Mouse (Mus musculus) hindbrain, embryonic 13.5 days (tissue): ENCODE measurements around the gene Cacng8. TPM values are rescaled to one million over a fixed set of nuclear protein-coding genes. Genes with fewer than 3 reads are reported as not detected.
A peak's percentile ranks its signal among the peaks of the same experiment; 100 is the strongest.

Source experiments
- ATAC-seq: fragments of 200-750 bp; cut with Nextera tagmentation; 2 replicates; pipeline ENCODE4 v1.8.0; 2017; ENCODE audit warnings: moderate TSS enrichment; ENCODE audit not compliant: low FRiP score
- H3K27ac ChIP-seq: fragments of 300-500 bp; sonication (generic); 2 replicates; pipeline ENCODE4 v1.5.1; 2015; ENCODE audit warnings: inconsistent platforms, mild to moderate bottlenecking, moderate library complexity
- H3K27me3 ChIP-seq: fragments of 300-500 bp; sonication (generic); 2 replicates; pipeline ENCODE4 v1.6.1; 2015; ENCODE audit warnings: mild to moderate bottlenecking, inconsistent platforms
- H3K36me3 ChIP-seq: fragments of 300-500 bp; sonication (generic); 2 replicates; pipeline ENCODE4 v1.6.1; 2015; ENCODE audit warnings: mild to moderate bottlenecking, inconsistent platforms
- H3K4me1 ChIP-seq: fragments of 300-500 bp; sonication (generic); replicated peaks from 2 replicates; pipeline ENCODE4 v1.6.1; 2015; ENCODE audit warnings: inconsistent platforms
- H3K4me2 ChIP-seq: fragments of 300-500 bp; sonication (generic); 2 replicates; pipeline ENCODE4 v1.6.1; 2015; ENCODE audit warnings: inconsistent platforms, mild to moderate bottlenecking, moderate library complexity
- H3K4me3 ChIP-seq: fragments of 300-500 bp; sonication (generic); 2 replicates; pipeline ENCODE4 v1.5.1; 2015; ENCODE audit warnings: mild to moderate bottlenecking, inconsistent platforms
- H3K9ac ChIP-seq: fragments of 300-500 bp; sonication (generic); 2 replicates; pipeline ENCODE4 v1.6.1; 2015; ENCODE audit warnings: mild to moderate bottlenecking, inconsistent platforms
- H3K9me3 ChIP-seq: fragments of 300-500 bp; sonication (generic); 2 replicates; pipeline ENCODE4 v1.6.1; 2016; ENCODE audit warnings: inconsistent platforms
- WGBS: fragments of 180-500 bp; shearing (Covaris S2); methylation state at CpG from one replicate; pipeline ENCODE4 v1.1.7; 2015; 5-methylcytosine and 5-hydroxymethylcytosine counted together
- polyA plus RNA-seq: library from polyadenylated mRNA; unstranded; fragments of >200 nt; fragmentation: Nextera tagmentation; extraction: Ambion mirVana; gene quantifications from 2 replicates; pipeline ENCODE4 v1.2.1, GENCODE M21; 2015

Cacng8 gene
- 12.4 and 12.9 TPM in 2 replicates for polyA plus RNA-seq

DNA sequence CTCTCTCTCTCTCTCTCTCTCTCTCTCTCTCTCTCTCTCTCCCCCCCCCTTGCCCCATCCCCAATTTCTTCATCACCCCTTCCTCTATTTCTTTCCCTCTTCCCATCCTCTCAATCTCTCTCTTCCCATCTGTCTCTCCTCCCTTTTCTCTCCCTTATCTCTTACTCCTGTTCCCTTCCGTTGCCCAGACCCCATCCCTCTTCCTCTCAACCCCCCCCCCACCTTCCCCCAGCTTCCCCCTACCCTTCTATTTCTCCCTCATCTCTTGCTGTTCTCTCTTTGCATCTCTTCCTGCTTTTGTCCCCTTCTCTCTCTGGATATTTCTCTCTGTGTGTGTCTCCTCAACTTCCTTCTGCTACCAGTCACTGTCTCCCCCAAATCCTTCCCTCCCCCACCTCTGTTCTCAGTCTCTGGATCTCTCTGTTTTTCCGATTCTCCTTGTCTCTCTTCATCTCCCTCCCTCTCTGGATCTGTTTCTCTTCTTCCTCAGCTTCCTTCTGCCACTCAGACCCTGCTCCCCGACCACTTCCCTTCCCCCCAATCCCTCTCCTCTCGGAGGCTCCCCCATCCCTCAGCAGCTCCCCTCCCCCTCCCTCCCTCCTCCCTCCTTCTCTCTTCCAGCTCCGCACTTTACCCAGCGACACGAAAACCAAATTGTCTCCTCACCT lies at the start of gene Cacng8:
Gene Cacng8 (plus strand): TSS at position 271 of the 668 bp plus-strand sequence.
- peak within 1 kb of the TSS; percentile 75 for H3K9ac ChIP-seq
- ATAC-seq: peak; percentile 36
- peaks cover 63% of the 10 kb centered on the region for H3K4me1 ChIP-seq
- no peaks in the 10 kb centered on the region for H3K9me3 ChIP-seq
- H3K27ac ChIP-seq: peak within 1 kb of the TSS; percentile 67
- peak within 1 kb of the TSS; percentile 76 for H3K4me2 ChIP-seq
- no peaks in the 10 kb centered on the region for H3K27me3 ChIP-seq
- WGBS: under 1% methylated on average over 7 of the region's 7 CpGs
- H3K36me3 ChIP-seq: peaks cover 10% of the 10 kb centered on the region
- peak within 1 kb of the TSS; percentile 52 for H3K4me3 ChIP-seq

DNA sequence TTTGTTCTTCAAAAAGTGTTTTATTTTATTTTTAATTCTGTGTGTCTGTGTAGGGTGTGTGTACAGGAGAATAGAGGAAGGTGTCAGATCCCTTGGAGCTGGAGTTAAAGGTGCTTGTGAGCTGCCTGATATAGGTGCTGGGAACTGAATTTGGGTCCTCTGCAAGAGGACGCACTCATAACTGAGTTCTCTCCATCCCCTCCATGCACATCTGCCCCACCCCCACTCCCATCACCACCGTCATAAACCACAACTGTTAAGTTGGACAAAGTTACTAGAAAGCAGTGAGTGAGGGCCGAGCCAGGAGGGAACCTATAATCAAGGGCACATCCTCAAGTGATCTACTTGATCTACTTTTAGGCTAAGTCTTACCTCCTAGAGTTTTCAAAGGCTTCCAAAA lies 46.6 kb upstream of the Cacng8 start:
- Histone ChIP-seq H3K4me1 (0 out of 2 replicates have a peak, but pooled peaks cover 2% of the 10 kb centered on the region), H3K9ac (no peak overlapping the region), H3K4me2 (no peak overlapping the region), H3K27me3 (no peaks in the 10 kb centered on the region), H3K9me3 (no peaks in the 10 kb centered on the region), H3K27ac (no peak overlapping the region), H3K36me3 (peaks cover 80% of the 10 kb centered on the region), H3K4me3 (no peak overlapping the region)
- no peak for ATAC-seq
- WGBS: 89% methylated on average over 3 of the region's 3 CpGs

DNA sequence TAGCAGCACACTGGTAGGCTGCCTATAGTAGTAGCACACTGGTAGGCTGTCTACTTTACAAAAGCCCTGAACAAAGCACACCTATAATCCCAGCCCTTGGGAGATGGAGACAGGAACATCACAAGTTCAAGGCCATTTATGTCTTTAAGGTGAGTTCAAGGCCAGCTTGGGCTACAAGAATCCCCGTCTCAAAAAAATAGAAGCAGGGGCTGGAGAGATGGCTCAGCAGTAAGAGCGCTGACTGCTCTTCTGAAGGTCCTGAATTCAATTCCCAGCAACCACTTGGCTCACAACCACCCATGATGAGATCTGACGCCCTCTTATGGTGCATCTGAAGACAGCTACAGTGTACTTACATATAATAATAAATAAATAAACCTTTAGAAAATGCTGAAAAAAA lies 45.2 kb upstream of the Cacng8 start:
- no peak for ATAC-seq

DNA sequence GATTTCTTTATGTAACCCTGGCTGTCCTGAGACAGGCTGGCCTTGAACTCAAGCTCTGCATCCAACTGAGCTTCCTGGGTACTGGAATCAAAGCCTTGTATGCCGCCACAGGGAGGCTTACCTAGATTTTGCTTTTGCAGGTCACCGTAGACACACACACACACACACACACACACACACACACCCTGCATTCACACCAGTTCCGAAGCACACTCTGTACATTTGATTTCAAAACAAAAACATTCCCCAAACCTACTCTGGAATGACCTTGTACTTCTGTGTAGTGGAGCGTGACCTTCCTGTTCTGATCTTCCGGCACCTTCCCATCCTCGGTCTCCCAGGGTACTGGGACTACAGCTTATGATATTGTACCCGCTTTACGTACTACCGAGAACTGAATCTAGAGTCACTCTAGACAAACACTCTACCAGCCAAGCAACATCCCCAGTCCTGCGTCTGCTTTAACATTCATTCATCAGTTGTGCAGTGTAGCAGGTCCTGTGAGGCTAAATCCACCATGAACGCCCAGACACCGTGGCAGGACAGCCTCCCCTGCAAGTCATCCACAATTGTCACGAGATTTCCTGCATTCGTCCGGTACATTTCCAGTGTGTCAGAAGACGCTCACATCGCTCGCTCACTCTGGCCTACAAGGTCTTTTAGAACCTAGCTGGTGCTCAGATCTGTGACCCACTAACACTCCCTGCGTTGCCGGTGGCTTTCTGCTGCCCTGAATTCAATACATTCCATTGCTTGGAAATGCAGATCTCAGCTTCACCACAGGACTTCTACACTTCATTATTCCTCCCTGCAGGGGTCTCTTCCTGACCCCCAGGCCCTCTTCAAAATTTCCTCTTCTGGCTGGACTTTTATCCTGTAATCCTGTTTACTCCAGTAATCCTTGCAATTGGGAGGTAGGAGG lies 42.9 kb upstream of the Cacng8 start:
- ATAC-seq: no peak
- no peak overlapping the region for H3K4me2 ChIP-seq
- 0 out of 2 replicates have a peak, but pooled peaks cover 2% of the 10 kb centered on the region for H3K4me1 ChIP-seq
- no peaks in the 10 kb centered on the region for H3K9me3 ChIP-seq
- no peak overlapping the region for H3K27ac ChIP-seq
- no peak overlapping the region for H3K4me3 ChIP-seq
- no peak overlapping the region for H3K9ac ChIP-seq
- H3K36me3 ChIP-seq: peaks cover 83% of the 10 kb centered on the region
- WGBS: 30% methylated on average over 20 of the region's 20 CpGs
- no peaks in the 10 kb centered on the region for H3K27me3 ChIP-seq

More for the DNA sequence above, 45.2 kb upstream of the Cacng8 start:
- H3K4me2 ChIP-seq: no peak overlapping the region
- no peak overlapping the region for H3K4me3 ChIP-seq
- H3K9me3 ChIP-seq: no peaks in the 10 kb centered on the region
- H3K4me1 ChIP-seq: 0 out of 2 replicates have a peak, but pooled peaks cover 2% of the 10 kb centered on the region
- H3K27me3 ChIP-seq: no peaks in the 10 kb centered on the region
- 93% methylated on average over 3 of the region's 3 CpGs for WGBS
- H3K27ac ChIP-seq: no peak overlapping the region
- H3K36me3 ChIP-seq: peaks cover 84% of the 10 kb centered on the region
- H3K9ac ChIP-seq: no peak overlapping the region

DNA sequence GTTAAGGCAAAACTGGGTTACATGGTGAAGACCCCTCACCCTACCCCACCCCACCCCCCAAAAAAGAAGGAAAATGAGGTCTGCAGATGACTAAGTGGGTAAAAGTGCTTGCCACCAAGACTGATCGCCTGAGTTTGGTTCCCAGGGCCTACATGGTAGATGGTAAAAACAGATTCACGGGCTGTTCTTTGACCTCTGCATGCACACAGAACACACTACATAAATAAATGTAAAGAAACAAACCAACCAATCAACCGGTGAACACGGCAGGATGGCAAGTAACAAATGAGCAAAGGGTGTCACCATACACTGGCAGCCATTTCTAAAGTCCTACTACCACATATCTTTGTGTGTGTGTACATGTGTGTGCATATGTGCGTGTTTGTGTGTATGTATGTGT lies 42.2 kb upstream of the Cacng8 start:
- Histone ChIP-seq H3K27me3 (no peaks in the 10 kb centered on the region), H3K4me3 (no peak overlapping the region), H3K36me3 (peaks cover 83% of the 10 kb centered on the region), H3K4me1 (0 out of 2 replicates have a peak, but pooled peaks cover 2% of the 10 kb centered on the region), H3K27ac (no peak overlapping the region), H3K9me3 (no peaks in the 10 kb centered on the region), H3K4me2 (no peak overlapping the region), H3K9ac (no peak overlapping the region)
- ATAC-seq: no peak
- WGBS: 66% methylated on average over 5 of the region's 5 CpGs

DNA sequence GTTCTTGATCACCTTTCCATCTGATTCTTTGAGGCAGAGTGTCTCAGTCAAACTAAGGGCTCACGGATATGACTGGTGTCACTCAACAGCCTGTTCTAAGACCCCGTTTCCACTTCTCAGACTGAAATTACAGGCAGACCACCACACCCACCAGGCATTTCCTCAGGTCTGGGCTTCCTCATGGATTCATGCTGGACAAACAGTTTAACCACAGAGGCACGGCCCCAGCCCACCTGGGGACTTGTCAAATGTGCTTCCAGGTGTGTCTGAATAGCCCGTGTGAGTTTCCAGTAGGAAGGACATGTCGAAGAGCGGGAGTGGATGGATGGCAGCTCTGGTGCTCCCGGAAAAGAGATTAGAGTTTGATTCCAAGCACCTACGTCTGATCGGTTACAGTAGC lies 40.7 kb upstream of the Cacng8 start:
- Histone ChIP-seq H3K4me1 (0 out of 2 replicates have a peak, but pooled peaks cover 2% of the 10 kb centered on the region), H3K9me3 (no peaks in the 10 kb centered on the region), H3K27me3 (no peaks in the 10 kb centered on the region), H3K4me3 (no peak overlapping the region), H3K27ac (no peak overlapping the region), H3K4me2 (no peak overlapping the region), H3K36me3 (peaks cover 78% of the 10 kb centered on the region), H3K9ac (no peak overlapping the region)
- no peak for ATAC-seq
- WGBS: 93% methylated on average over 9 of the region's 9 CpGs

DNA sequence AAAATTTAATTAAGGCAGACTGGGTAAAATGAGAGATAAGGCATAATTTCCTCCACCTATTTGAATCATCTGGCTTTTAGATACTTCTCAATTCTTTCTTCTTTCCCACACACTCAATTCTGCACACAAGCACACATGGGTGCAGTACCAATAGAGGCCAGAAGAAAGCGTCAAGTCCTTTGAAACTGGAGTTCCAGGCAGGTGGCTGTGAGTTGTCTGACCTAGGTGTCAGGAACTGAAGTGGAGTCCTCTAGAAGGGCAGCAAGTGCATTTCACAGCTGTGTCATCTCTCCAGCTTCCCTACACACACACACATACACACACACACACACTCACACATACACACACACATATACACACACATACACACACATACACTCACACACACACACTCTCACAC lies 38.9 kb upstream of the Cacng8 start:
- Histone ChIP-seq H3K4me1 (0 out of 2 replicates have a peak, but pooled peaks cover 2% of the 10 kb centered on the region), H3K27ac (no peak overlapping the region), H3K36me3 (peaks cover 80% of the 10 kb centered on the region), H3K9ac (no peak overlapping the region), H3K4me2 (no peak overlapping the region), H3K27me3 (no peaks in the 10 kb centered on the region), H3K4me3 (no peak overlapping the region), H3K9me3 (no peaks in the 10 kb centered on the region)
- WGBS: 100% methylated on average over 1 of the region's 1 CpGs
- ATAC-seq: no peak

DNA sequence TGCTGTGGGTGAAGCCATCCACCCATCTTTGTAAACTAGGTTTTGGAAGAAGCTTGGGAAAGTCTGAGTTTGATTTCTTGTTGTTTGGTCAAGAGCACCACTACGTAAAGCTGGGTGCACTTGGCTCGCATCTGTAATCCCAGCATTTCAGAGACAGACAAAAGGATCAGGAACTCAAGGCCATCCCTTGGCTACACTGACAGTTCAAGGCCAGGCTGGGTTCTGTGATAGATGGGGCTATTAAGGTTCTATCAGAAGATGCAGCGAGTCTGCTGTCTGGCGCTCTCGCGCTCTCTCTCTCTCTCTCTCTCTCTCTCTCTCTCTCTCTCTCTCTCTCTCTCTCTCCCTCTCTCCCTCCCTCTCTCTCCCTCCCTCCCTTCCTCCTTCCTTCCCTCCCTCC lies 35.6 kb upstream of the Cacng8 start:
- ATAC-seq: no peak
- Histone ChIP-seq H3K9me3 (no peaks in the 10 kb centered on the region), H3K4me1 (no peaks in the 10 kb centered on the region), H3K27ac (no peak overlapping the region), H3K9ac (no peak overlapping the region), H3K27me3 (no peaks in the 10 kb centered on the region), H3K4me2 (no peak overlapping the region), H3K4me3 (no peak overlapping the region), H3K36me3 (peaks cover 72% of the 10 kb centered on the region)
- WGBS: 93% methylated on average over 6 of the region's 6 CpGs

DNA sequence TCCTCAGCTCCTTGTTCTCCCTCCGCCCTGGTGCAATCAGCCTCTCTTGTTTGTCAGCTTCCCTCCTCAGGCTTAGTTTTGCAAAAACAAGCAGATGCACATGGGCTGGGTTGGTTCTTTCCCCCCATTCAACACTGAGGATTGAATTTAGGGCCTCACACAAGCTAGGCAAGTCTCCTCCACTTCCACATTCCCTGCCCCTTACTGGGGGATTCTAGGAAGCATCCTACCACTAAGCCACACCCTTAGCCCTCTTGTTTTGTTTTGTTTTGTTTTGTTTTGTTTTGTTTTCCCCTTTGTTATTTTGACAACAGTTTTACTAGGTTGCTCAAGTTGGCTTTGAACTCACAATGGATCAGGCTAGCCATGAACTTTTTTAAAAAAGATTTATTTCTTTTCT lies 29.8 kb upstream of the Cacng8 start:
- Histone ChIP-seq H3K27me3 (peaks cover 7% of the 10 kb centered on the region; the same call in 1 of the 2 replicates), H3K4me3 (no peak overlapping the region), H3K4me2 (no peak overlapping the region), H3K27ac (no peak overlapping the region), H3K9ac (no peak overlapping the region), H3K36me3 (peaks cover 67% of the 10 kb centered on the region), H3K9me3 (no peaks in the 10 kb centered on the region), H3K4me1 (no peaks in the 10 kb centered on the region)
- WGBS: 89% methylated on average over 1 of the region's 1 CpGs
- no peak for ATAC-seq

DNA sequence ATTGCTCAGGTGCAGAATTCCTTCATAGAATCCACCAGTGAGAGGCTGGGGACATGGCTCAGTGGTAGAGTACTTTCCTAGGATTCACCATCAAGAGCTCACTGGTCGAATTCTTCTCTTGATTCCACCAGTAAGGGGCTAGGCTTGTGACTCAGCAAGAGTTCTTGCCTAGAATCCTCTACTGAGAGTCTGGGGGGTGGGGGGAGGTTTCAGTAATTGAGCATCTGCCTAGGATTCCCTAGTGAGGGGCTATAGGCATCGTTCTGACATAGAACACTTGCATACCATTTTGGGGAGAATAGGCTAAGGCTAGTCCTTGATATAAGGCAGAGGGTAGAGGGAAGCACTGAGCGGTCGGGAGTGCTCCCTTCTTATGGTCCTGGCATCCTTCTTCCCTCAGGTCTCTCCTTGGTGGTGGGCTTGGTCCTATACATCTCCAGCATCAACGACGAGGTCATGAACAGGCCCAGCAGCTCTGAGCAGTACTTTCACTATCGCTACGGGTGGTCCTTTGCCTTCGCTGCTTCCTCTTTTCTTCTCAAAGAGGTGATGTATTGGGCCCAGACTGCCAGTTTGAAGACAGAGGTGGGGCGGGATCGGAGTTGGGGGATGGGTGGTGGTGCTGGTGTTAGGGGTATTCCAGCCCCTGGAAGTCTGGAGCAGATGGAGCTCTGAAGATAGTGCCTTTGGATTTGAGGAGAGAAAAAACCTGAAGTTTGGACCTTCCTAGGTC lies 24.8 kb upstream of the Cacng8 start:
- Histone ChIP-seq H3K4me3 (no peak overlapping the region), H3K9me3 (no peaks in the 10 kb centered on the region), H3K27me3 (peaks cover 25% of the 10 kb centered on the region), H3K4me2 (no peak overlapping the region), H3K4me1 (peaks cover 14% of the 10 kb centered on the region), H3K9ac (no peak overlapping the region), H3K27ac (no peak overlapping the region), H3K36me3 (peaks cover 40% of the 10 kb centered on the region)
- no peak for ATAC-seq
- WGBS: 36% methylated on average over 11 of the region's 11 CpGs

DNA sequence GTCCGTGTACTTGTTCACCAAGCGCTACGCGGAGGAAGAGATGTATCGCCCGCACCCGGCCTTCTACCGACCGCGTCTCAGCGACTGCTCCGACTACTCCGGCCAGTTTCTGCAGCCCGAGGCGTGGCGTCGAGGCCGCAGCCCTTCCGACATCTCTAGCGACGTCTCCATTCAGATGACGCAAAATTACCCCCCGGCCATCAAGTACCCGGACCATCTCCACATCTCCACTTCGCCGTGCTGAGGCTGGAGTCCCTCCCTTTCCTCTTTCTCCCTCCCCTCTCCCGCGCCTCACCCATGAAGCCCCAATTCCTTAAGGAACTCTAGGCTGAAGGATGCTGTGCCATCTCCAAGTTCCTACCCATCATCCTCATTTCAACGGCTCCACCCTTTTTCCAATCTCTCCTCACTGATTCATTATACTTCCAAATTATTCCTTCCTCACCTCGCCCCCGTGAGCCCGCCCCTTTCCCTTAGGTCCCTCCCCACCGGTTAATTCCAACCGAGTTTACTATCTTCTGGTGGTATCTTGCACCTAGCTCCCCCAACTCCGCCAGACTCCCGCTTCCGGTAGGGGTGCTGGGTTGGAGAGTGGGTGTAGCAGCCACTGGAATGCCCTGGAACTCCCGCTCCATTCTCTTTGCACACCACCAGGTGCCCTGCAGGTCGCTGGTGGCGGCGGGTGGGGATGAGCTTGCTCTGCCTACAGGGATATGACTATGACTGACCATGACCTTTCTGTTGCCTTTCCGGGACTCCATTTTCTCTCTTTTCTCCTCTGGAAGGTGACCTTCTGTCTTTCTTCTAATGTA lies 23.6 kb upstream of the Cacng8 start:
- Histone ChIP-seq H3K27ac (no peak overlapping the region), H3K4me1 (peaks cover 14% of the 10 kb centered on the region)

More for the DNA sequence above, 23.6 kb upstream of the Cacng8 start:
- Histone ChIP-seq H3K27me3 (peaks cover 25% of the 10 kb centered on the region), H3K9me3 (no peaks in the 10 kb centered on the region), H3K36me3 (peaks cover 34% of the 10 kb centered on the region), H3K4me3 (no peak overlapping the region), H3K9ac (no peak overlapping the region), H3K4me2 (0 out of 2 replicates have a peak overlapping the region, but pooled peaks have one; percentile 8)
- 18% methylated on average over 42 of the region's 42 CpGs for WGBS
- peak; percentile 9; the same call in 1 of the 2 replicates for ATAC-seq
